Mouse (Mus musculus) CH12.LX (cell line): ENCODE results near the gene Tsnax. TPM values are rescaled to one million over a fixed set of nuclear protein-coding genes. Genes with fewer than 3 reads are reported as not detected.

ENCODE experiments used
- DNase-seq: peaks from one replicate; pipeline ENCODE4 v3.0.0-alpha.2; 2013; ENCODE audit errors: extremely low read depth
- H3K27ac ChIP-seq: 2 replicates; pipeline ENCODE4 v1.5.1; 2012; ENCODE audit warnings: low read depth, mild to moderate bottlenecking, control low read depth, moderate library complexity; ENCODE audit not compliant: insufficient read depth
- H3K27me3 ChIP-seq: replicated peaks from 2 replicates; pipeline ENCODE3; 2012; ENCODE audit warnings: inconsistent platforms
- H3K36me3 ChIP-seq, 2 experiments: replicated peaks in 1 of 2; 2 replicates each; pipeline versions ENCODE3 to v1.6.1; 2012; ENCODE audit warnings: inconsistent platforms in 1 of 2, low read length in 1 of 2, mild to moderate bottlenecking in 1 of 2, mixed read lengths in 1 of 2, moderate library complexity in 1 of 2; ENCODE audit not compliant: control insufficient read depth in 1 of 2, insufficient read depth in 1 of 2
- H3K4me1 ChIP-seq, 2 experiments: 2 replicates each; pipeline ENCODE4 v1.6.1; 2012; ENCODE audit warnings: inconsistent platforms in 1 of 2, moderate library complexity in 1 of 2; ENCODE audit not compliant: insufficient read depth in 2 of 2, control insufficient read depth in 1 of 2
- H3K4me2 ChIP-seq: 2 replicates; pipeline ENCODE4 v1.6.1; 2012; ENCODE audit warnings: low read depth, mild to moderate bottlenecking, control low read depth; ENCODE audit not compliant: poor library complexity, insufficient read depth, severe bottlenecking
- H3K4me3 ChIP-seq, 3 experiments: fragments of 150-350 bp in 1 of 3; sonication (generic) in 1 of 3; replicated peaks in 1 of 3; 2 replicates each; pipeline versions ENCODE3 to v1.5.1; 2011 to 2012; ENCODE audit warnings: low read depth in 2 of 3, low read length in 2 of 3, mild to moderate bottlenecking in 2 of 3, moderate library complexity in 2 of 3, control low read depth in 1 of 3, improper control_type of control experiment in 1 of 3, inconsistent platforms in 1 of 3, mixed read lengths in 1 of 3; ENCODE audit not compliant: poor library complexity in 1 of 3
- H3K79me2 ChIP-seq: replicated peaks from 2 replicates; pipeline ENCODE4 v1.6.1; 2012; ENCODE audit warnings: mild to moderate bottlenecking, moderate library complexity; ENCODE audit not compliant: control insufficient read depth, poor library complexity, insufficient read depth, severe bottlenecking; ENCODE audit errors: extremely low read depth
- H3K9ac ChIP-seq: 2 replicates; pipeline ENCODE4 v1.6.1; 2012; ENCODE audit warnings: low read depth, mild to moderate bottlenecking, control low read depth, moderate library complexity; ENCODE audit not compliant: insufficient read depth
- H3K9me3 ChIP-seq: replicated peaks from 2 replicates; pipeline ENCODE3; 2012; ENCODE audit warnings: low read length, inconsistent platforms, mixed read lengths
- BHLHE40 ChIP-seq: IDR thresholded peaks from 2 replicates; pipeline ENCODE4 v1.6.1; 2011; ENCODE audit warnings: mild to moderate bottlenecking, low read depth, low read length, improper control_type of control experiment
- CHD2 ChIP-seq: IDR thresholded peaks from 2 replicates; pipeline ENCODE4 v1.6.1; 2011; ENCODE audit warnings: low read length, improper control_type of control experiment
- CTCF ChIP-seq, 2 experiments: IDR thresholded peaks in 1 of 2; conservative IDR thresholded peaks in 1 of 2; 2 replicates each; pipeline ENCODE4 v1.5.1; 2011 to 2012; ENCODE audit warnings: low read depth in 2 of 2, low read length in 2 of 2, improper control_type of control experiment in 1 of 2, inconsistent platforms in 1 of 2, mild to moderate bottlenecking in 1 of 2, moderate library complexity in 1 of 2
- E2F4 ChIP-seq: IDR thresholded peaks from 2 replicates; pipeline ENCODE4 v1.6.1; 2011; ENCODE audit warnings: low read depth, low read length, improper control_type of control experiment; ENCODE audit not compliant: insufficient replicate concordance
- ELF1 ChIP-seq: IDR thresholded peaks from 2 replicates; pipeline ENCODE4 v1.6.1; 2014; ENCODE audit warnings: low read depth, mild to moderate bottlenecking, inconsistent platforms, low read length, improper control_type of control experiment
- EP300 ChIP-seq: IDR thresholded peaks from 2 replicates; pipeline ENCODE4 v1.6.1; 2011; ENCODE audit warnings: low read length, improper control_type of control experiment
- ETS1 ChIP-seq: conservative IDR thresholded peaks from 2 replicates; pipeline ENCODE4 v1.6.1; 2012; ENCODE audit warnings: low read depth, mild to moderate bottlenecking, inconsistent platforms, low read length, improper control_type of control experiment, moderate library complexity
- HCFC1 ChIP-seq: IDR thresholded peaks from 2 replicates; pipeline ENCODE4 v1.6.1; 2012; ENCODE audit warnings: low read depth, mild to moderate bottlenecking, inconsistent platforms, low read length, improper control_type of control experiment
- JUND ChIP-seq: conservative IDR thresholded peaks from 2 replicates; pipeline ENCODE4 v1.6.1; 2011; ENCODE audit warnings: low read depth, low read length, improper control_type of control experiment
- MAFK ChIP-seq: IDR thresholded peaks from 2 replicates; pipeline ENCODE4 v1.6.1; 2011; ENCODE audit warnings: low read length, improper control_type of control experiment; ENCODE audit not compliant: insufficient replicate concordance
- MAZ ChIP-seq: IDR thresholded peaks from 2 replicates; pipeline ENCODE4 v1.6.1; 2012; ENCODE audit warnings: low read depth, mild to moderate bottlenecking, inconsistent platforms, low read length, improper control_type of control experiment, moderate library complexity
- POLR2A ChIP-seq: IDR thresholded peaks from 2 replicates; pipeline ENCODE4 v1.6.1; 2011; ENCODE audit warnings: low read depth, mild to moderate bottlenecking, improper control_type of control experiment, low read length
- RAD21 ChIP-seq: IDR thresholded peaks from 2 replicates; pipeline ENCODE4 v1.6.1; 2011; ENCODE audit warnings: low read depth, mild to moderate bottlenecking, low read length, improper control_type of control experiment, moderate library complexity
- SIN3A ChIP-seq: IDR thresholded peaks from 2 replicates; pipeline ENCODE4 v1.6.1; 2012; ENCODE audit warnings: low read length, improper control_type of control experiment, inconsistent platforms
- SMC3 ChIP-seq: IDR thresholded peaks from 2 replicates; pipeline ENCODE4 v1.6.1; 2011; ENCODE audit warnings: low read depth, low read length, improper control_type of control experiment
- TBP ChIP-seq: conservative IDR thresholded peaks from 2 replicates; pipeline ENCODE4 v1.6.1; 2011; ENCODE audit warnings: low read depth, low read length, improper control_type of control experiment
- USF2 ChIP-seq: conservative IDR thresholded peaks from 2 replicates; pipeline ENCODE4 v1.6.1; 2011; ENCODE audit warnings: low read depth, low read length, improper control_type of control experiment
- ZMIZ1 ChIP-seq: IDR thresholded peaks from 2 replicates; pipeline ENCODE4 v1.6.1; 2012; ENCODE audit warnings: low read depth, mild to moderate bottlenecking, inconsistent platforms, low read length, improper control_type of control experiment
- ZNF384 ChIP-seq: IDR thresholded peaks from 2 replicates; pipeline ENCODE4 v1.6.1; 2012; ENCODE audit warnings: low read depth, low read length, improper control_type of control experiment, inconsistent platforms
- dilution Hi-C: fragments of 300-500 bp; cut with MboI; formaldehyde crosslinking; loops from 2 replicates; pipeline ENCODE4 v1.14.3; 2020; ENCODE audit warnings: low sequenced_read_pairs; ENCODE audit not compliant: extremely low pct_unique_long_range_greater_than_20kb, extremely low pct_ligation_motif_present
- in situ Hi-C: fragments of 300-500 bp; cut with MboI; formaldehyde crosslinking; loops from 3 replicates; pipeline ENCODE4 v1.14.3; 2019; ENCODE audit warnings: low sequenced_read_pairs, low pct_ligation_motif_present, low pct_unique_long_range_greater_than_20kb, mixed read lengths
- polyA plus RNA-seq: library from polyadenylated mRNA; unstranded; fragments of >175 nt; gene quantifications from 2 replicates; pipeline ENCODE4 v1.2.1, GENCODE M21; 2012; ENCODE audit warnings: low read depth; ENCODE audit not compliant: insufficient read length
- total RNA-seq, 2 experiments: library from RNA; depleted of rRNA; stranded (reverse); fragments of 300-350 nt in 1 of 2; fragments of >200 nt in 1 of 2; gene quantifications; 2 replicates each; pipeline ENCODE4 v1.2.3; 2012 to 2014

Tsnax gene
- total and polyA plus RNA-seq, 3 experiments, result 48.0 to 75.0 (median 62.9) TPM

DNA sequence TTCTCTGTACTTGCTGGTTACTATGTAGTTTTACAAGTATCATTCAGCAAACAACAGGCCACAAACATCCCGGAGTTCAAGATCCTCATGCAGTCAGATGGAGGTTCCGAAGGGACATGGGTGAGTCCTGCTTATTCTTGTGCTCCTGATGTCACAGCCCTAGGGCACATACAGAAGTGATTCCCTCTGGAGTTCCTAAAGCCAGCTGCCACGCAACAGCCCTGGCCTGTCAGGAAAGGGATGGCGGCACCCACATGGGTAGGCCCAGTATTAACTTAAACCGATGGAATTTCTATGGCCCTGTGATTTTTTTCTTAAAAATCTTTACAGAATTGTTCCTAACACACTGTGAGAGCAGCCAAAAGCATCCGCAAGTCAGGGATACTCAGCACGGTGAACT lies 30.6 kb downstream of the Tsnax start:
- dilution Hi-C loops (no loop called here), in situ Hi-C loops (no loop called here)
- Histone ChIP-seq H3K27me3 (no peaks in the 10 kb centered on the region), H3K36me3 (peaks cover 5 to 25% of the 10 kb centered on the region in 2 experiments), H3K9ac (no peak overlapping the region), H3K4me3 (no peak overlapping the region), H3K4me1 (peaks cover 0 to 2% of the 10 kb centered on the region in 2 experiments; a peak in 1 of 4 replicates), H3K27ac (no peak overlapping the region), H3K9me3 (no peaks in the 10 kb centered on the region), H3K4me2 (no peak overlapping the region), H3K79me2 (no peaks in the 10 kb centered on the region)
- TF ChIP-seq MAZ (no peak), MAFK (no peak), CHD2 (no peak), ELF1 (no peak), SIN3A (no peak), CTCF (conservative IDR thresholded peaks at IDR 0.05 in 1 of 2, IDR thresholded peaks at IDR 0.05 in 1 of 2; ENCODE audit: low read depth in 2 of 2, low read length in 2 of 2) (no peak), ZNF384 (no peak), SMC3 (no peak), JUND (no peak), RAD21 (no peak), POLR2A (no peak), E2F4 (no peak), EP300 (no peak), HCFC1 (no peak), BHLHE40 (no peak)
- no peak for DNase-seq

DNA sequence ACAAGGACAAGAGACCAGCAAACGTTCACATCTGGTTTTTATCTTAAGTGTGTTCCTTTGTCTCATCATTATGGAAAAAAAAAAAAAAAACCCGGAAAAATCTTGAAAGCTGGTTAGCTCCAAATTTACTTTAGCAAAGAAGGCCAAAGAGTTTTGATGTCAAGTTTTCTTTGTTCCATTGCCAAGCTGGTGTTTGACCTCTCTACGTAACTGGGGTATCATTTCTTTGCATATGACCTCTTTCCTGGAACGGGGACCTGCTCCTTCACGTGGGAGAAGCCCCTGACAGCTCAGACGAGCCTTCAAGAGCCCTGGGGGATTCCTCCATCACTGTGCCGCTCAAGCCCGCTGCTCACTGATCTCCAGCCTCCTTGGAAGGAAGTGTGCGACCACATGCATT lies 31.1 kb downstream of the Tsnax start:
- Histone ChIP-seq H3K4me1 (peaks cover 0 to 2% of the 10 kb centered on the region in 2 experiments; a peak in 1 of 4 replicates), H3K36me3 (peaks cover under 1 to 20% of the 10 kb centered on the region in 2 experiments), H3K27me3 (no peaks in the 10 kb centered on the region), H3K27ac (no peak overlapping the region), H3K79me2 (no peaks in the 10 kb centered on the region), H3K4me2 (no peak overlapping the region), H3K9me3 (no peaks in the 10 kb centered on the region), H3K9ac (no peak overlapping the region), H3K4me3 (no peak overlapping the region)
- dilution Hi-C loops (no loop called here), in situ Hi-C loops (no loop called here)
- DNase-seq, result no peak
- TF ChIP-seq TBP (no peak), ZMIZ1 (no peak), ETS1 (no peak), USF2 (no peak)
